Mouse (Mus musculus): Measurements from ENCODE around the gene Pam.

DNA sequence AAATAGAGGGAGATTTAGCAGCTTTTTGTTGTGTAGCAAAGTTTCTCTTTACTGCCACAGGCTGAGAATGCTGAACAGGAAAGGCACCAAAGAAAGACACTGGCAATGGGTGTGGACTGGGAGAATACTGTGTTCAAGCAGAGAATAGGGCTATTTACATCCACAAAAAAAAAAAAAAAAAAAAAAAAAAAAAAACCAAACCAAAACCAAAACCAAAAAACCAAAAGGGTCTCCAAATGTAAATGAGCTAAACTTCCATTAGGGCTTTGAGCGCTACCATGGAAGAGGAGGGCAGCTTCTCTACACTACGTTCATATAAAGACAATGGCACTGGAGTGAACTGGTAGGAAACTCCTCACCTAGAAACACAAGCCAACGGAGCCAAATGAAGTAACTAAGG lies 274.2 kb downstream of the Pam start:
- TF ChIP-seq CTCF (IDR thresholded peaks at IDR 0.05; ENCODE audit: low read depth, low read length): no peak
- no peak for TF ChIP-seq POLR2A (IDR thresholded peaks at IDR 0.05; ENCODE audit: borderline replicate concordance, low read depth, low read length)
